Mouse (Mus musculus) embryo, embryonic 11 days (tissue): ENCODE data around the gene Tmc7.

Experiments
- DNase-seq: peaks from one replicate; pipeline ENCODE4 v3.0.0-alpha.2; 2015

Gene Tmc7

DNA sequence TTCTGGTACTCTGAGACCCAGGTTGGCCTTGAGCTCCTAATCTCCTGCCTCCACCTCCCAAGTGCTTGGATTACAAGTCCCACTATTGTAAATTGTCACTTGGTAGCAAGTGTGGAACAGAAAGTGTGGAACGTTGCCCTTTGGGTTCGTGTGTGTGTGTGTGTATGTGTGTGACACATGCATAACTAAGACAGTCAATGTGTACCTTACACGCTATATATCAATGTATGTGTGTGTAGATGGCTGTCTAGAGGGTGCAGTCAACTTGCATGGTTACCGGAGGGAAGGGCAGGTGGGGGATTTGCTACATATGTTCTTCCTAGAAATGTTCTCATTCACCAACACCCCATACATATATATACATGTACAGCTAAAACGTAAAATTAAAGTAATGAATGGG lies 390 bp upstream of the Tmc7 start:
- DNase-seq = no peak

GRCm38 (mm10) chr7:118583821-118584220 lies 715 bp downstream of the Tmc7 start:
- DNase-seq = no peak

GRCm38 (mm10) chr7:118579938-118580337 lies 4.6 kb downstream of the Tmc7 start:
- DNase-seq = no peak

DNA sequence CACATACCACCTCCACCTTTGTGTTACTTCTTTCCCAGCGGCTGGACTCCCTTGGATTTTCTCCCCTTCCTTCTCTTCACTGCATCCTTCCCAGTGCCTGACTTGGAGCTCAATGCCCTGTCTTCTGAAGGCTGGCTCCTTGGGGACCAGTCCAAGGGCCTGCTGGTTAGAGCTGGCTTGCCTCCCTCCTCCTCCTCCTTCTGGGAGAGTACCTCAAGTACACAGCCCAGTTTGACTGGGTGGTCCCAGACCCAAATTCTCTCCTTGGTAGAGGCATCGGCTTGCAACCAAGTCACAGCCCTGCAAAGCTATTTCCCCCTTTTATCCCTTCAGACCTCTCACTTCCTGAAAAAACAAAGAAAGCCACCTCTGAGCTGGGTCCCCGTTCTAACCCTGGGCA lies 6.3 kb downstream of the Tmc7 start:
- DNase-seq = no peak

DNA sequence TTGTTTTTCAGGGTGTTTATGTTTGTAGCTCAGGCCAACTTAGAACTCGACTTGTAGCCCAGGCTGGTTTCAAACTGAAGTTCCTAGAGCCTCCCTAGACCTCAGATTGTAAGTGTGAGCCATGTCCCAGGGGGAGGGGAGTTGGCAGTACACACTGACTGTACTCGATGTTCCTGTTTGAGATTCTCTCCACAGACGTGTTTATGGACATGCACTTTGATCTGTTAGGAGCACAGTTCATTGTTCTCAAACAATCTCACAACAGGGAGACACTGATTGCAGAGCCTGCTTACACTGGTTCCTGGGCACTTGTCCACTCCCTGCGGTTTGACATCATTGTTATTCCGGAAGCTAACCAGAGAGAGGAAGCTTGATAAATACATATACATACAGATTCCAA lies 12.5 kb downstream of the Tmc7 start:
- no peak for DNase-seq

DNA sequence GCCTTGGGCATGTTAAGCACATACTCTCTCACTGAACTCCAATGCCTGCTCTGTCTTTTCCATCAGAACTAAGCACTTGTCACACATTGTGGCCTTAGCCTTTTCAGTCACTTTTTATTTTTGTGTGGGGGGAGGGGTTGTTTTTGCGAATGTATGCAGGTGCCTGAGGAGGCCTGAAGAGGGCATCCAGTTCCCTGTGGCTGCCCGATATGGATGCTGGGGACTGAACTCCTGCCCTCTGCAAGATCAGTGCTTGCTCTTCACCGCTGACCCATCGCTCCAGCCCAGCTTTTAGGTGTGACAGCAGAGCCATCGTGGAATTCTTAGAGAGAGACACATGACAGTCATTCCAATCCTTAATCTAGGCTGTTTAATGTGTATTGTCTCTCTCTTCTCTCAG lies 13.2 kb downstream of the Tmc7 start:
- no peak for DNase-seq

DNA sequence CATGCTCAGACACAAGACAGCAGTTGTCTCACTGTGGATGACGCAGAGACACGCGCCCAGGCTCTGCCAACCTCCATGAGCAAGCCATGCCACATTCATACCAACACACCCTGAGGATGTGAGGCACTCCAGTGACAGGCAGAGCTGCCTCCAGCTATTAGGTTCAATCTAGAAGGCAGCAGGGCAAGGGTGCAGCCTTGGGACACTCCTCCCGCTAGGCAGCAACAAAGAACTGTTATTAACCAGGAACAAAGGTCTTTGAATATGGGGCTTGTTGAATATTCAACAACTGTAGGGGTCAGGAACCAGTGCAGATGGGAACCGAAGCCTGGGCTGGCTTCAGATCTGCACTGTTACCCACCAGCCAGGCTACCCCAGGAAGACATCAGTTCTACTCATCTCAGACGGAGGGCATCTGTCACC lies 15.4 kb downstream of the Tmc7 start:
- DNase-seq = peak; percentile 35

- DNase-seq = no peak
Observed at GRCm38 (mm10) chr7:118554290-118554689, 30.2 kb downstream of the Tmc7 start.

- no peak for DNase-seq
Observed at GRCm38 (mm10) chr7:118553881-118554280, 30.7 kb downstream of the Tmc7 start.

GRCm38 (mm10) chr7:118547451-118547850 lies 37.1 kb downstream of the Tmc7 start:
- DNase-seq = no peak

DNA sequence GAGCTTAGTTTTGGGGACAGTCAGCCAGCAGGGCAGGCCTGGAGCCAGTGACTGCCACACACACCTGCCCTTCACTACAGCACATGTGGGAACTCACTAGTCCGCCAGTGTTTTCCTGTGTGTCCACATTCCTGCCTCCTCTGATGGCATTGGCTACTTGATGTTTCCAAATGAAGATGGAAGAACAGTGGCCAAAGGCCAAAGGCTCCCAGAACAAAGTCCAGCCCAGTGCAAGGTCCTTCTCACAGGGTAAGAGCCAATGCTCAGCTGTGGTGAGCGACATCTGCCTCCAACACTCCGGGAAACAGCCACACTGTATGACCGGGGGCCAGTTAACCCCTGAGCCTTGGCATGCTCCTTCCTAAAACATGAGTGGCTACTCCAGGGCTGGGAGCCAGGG lies 40.4 kb downstream of the Tmc7 start:
- DNase-seq = no peak

DNA sequence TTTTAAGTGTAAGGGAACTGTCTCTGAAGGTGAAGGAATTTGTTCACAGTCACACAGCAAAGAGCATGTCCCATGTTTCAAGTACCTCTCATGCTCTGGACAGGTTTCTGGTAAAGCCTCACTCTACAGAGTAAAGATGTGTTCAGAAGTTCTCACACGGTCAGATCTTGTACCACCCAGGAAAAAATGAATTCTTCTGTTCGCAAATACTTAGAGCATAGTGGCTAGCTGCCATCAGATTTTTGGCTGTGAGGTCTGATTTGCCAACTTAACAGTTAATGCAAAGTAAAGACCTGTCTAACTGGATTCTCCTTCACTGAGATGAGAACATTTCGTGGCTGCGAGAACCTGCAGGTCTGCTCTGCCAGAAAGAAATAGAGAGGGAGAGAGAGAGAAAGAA lies 49.5 kb downstream of the Tmc7 start:
- no peak for DNase-seq

DNA sequence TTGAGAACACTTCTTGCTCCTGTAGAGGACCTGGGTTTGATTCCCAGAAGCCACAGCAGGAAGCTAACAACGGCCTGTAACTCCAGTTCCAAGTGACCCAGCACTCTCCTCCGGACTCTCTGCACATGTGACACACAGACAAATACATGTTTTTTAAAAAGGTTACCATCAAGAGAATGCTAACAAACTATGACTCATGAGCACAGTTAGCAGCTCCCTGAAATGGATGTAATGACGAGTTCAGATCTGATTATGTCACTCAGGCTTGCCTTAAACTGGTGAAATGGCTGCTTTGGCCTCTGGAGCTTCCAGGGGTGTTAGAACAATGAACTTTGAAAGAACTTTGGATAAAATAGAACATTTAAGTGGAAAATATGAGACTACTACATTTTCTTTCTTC lies 50.2 kb downstream of the Tmc7 start:
- no peak for DNase-seq

DNA sequence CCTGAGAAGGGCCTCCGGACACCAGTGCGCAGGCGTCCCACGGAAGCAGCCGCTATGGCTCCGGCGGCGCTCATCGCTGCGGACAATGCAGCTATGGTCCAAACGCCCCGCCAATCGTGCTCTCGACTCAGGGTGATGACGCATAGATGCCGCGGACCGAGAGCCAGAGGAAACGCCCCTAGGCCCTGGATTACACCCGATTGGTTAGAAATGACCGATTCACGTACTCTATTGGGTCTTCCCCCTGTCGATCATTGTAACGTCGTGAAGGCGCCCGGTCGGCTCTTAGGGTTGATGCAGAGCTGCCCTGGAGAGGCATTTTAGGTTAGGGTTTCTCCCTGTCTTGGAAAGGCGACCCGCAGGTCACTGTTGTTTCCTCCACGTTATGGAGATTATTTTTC lies 51.4 kb downstream of the Tmc7 start, which contains the start of gene Coq7:
Coq7 (minus strand) TSS at position 179 of the 401 bp plus-strand sequence.
- DNase-seq = peak; percentile 98

DNA sequence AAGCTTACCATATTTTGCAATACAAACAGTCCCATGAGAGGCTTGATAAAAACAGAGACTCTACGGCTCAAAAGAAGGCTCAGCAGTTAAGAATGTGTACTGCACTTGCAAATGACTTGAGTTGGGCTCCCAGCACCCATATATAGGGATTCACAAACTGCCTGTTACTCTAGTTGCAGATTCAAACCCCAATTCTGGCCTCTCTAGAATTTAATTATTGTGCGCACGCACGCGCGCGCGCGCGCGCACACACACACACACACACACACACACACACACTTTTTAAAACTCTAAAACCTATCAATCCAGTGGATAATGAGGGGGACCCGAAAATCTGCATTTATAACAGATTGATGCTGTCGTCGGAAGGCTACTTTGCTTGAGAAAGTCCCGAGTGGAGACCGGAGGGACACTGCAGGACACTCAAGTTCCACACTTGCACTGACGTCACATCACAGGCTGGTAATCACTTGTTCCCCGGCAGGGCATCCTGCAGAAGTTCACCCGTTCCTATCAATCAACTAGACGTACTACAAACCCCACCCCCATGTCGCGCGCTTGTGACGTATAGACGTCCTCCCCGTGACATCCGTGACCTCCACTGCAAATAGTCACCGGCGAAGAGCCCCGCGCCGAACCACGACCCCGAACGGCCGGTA lies 51.9 kb downstream of the Tmc7 start:
- peak; percentile 96 for DNase-seq

DNA sequence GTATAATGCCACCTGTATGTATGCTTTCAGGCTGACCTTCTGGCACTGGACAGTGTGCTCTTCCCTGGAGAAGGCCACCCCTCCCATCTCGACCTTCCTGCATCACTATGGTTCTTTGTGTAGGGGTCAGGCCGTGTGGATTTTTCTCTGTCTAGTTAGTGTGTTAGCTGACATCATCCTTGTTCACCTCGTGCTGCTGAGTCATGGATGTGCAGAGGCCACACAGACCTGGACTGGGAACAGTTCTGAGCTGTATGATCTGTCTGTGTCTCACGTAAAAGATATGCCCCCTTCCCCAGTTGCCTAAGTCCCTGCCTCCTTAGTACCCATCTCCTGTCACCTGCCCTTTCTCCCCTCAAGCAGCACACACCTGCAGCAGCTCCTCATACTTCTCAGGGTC lies 57.6 kb downstream of the Tmc7 start:
- no peak for DNase-seq

- no peak for DNase-seq
Observed at GRCm38 (mm10) chr7:118522077-118522476, 62.5 kb downstream of the Tmc7 start.

DNA sequence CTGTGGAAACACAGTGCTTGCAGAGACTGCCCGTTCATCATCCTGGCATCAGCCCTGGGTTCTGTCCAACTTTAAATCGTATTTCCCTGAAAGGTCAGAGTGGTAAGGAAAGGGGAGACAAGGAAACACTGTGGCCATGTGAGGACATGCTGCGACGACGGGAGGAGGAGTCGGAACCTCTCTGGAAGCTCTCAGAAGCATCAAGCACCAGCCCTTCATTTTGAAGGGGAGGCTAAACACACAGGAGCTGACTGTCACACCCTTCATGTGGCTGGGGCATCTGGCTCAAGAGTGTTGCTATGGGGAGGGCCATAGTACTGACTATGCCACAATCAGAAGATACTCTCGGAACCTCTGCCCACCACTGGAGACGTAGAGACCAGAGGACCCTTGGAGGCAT lies 64.9 kb downstream of the Tmc7 start:
- DNase-seq = no peak

DNA sequence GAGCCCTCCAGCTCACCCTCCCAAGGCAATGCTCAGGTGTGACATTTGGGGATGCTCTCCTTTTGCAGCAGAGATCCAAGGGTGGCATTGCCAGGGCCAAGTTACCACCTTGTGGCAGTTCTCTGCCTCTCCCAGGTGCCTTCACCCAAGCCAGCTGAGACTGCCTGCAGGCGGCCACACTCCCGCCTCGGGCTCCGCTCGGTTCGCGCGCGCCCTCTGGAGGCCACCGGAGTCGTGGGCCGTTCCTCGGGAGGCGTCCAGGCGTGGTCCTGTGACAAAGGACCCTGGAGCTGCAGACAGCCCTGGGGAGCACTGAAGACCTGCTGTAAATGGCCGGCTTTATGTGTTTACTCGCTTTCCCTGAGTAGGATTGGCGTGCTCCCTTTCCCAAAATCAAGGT lies 65.8 kb downstream of the Tmc7 start:
- DNase-seq = peak; percentile 85

- peak; percentile 44 for DNase-seq
Observed at GRCm38 (mm10) chr7:118517819-118518218, 66.7 kb downstream of the Tmc7 start.

DNA sequence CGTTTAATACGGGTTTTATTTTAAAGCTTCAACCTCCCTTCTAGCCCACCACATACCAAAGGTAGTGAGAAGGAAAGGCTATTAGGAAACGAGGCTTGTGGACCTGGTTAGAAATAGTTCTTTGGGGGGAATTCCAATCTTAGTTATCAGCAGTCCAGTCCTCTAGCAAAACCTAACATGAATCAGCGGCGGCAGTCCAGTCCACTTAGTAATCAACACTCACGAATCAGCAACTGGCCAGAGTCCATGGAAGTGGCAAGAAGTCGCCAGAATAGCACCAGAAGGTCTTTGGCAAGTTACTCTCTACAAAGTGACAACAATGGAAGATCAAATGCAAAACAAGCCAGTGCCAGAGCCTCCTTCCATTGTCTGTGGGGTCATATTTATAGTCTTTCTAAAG lies 76.0 kb downstream of the Tmc7 start:
- DNase-seq = no peak

DNA sequence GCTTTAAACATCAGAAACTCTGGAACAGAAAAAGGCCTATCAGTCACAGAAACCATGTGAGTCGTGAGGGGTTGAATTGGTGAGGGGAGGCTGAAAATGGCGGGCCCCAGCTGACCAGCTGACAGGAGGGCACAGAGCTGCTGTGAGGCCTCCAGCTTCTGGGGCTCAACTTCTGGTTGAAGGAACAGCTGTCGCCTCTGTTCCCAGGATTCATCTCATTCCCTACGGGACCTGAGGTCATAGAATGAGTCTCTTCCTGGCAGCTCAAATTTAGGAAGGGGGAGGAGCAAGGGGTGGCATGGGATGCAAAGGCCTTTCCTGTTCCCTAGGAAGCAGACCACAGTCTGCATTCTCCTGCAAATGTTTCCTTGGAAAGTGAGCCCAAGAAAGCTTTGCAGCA lies 80.7 kb downstream of the Tmc7 start:
- no peak for DNase-seq

- DNase-seq = no peak
Observed at GRCm38 (mm10) chr7:118502333-118502732, 82.2 kb downstream of the Tmc7 start.

DNA sequence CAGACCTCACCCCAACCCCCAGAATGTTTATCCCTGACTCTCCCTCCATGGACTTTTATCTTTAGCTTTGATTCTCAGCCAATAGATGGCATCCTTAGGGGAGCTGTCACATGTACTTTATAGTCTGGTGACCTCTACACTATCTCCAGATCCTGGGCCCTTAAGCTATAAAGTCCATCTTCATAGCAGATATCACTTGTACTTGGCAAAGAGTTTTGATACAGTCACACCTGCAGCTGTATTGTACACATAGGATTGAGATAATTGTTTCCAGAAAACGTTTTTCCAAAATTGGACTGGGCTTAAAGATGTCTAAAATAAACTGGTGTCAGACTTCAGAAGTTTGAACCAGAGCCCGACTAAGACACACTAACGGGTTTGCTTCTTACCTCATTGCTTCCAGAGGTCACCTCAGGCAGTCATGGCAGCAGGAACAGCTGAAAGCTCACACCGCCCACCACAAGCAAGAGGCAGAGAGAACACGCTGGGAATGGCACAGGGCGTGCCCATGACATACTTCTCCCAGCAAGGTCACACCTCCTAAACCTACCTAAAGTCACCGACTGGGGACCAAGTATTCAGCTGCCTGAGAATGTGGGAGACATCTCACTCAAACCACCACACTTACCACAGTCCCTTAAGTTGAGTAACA lies 84.6 kb downstream of the Tmc7 start:
- no peak for DNase-seq
